Mouse (Mus musculus): ENCODE measurements around the gene Hist1h1e.
"Not testable (repeated sequence)": the region's sequence is repeated elsewhere in the genome, so short reads cannot be mapped to it uniquely, and the experiment has no call there.

The Hist1h1e gene

GRCm38 (mm10) chr13:23591886-23592285 is 30.5 kb downstream of the Hist1h1e start:
- not testable (repeated sequence) for DNase-seq (ENCODE audit: low spot score in 2 of 2)

- no peak for DNase-seq (ENCODE audit: low spot score in 2 of 2)
Observed at GRCm38 (mm10) chr13:23591206-23591605, 31.2 kb downstream of the Hist1h1e start.

- DNase-seq (ENCODE audit: low spot score in 2 of 2) = no peak
Observed at GRCm38 (mm10) chr13:23586940-23587225, 35.5 kb downstream of the Hist1h1e start.

- DNase-seq (ENCODE audit: low spot score in 2 of 2) = no peak
Observed at GRCm38 (mm10) chr13:23586099-23586939, 36.0 kb downstream of the Hist1h1e start.

DNA sequence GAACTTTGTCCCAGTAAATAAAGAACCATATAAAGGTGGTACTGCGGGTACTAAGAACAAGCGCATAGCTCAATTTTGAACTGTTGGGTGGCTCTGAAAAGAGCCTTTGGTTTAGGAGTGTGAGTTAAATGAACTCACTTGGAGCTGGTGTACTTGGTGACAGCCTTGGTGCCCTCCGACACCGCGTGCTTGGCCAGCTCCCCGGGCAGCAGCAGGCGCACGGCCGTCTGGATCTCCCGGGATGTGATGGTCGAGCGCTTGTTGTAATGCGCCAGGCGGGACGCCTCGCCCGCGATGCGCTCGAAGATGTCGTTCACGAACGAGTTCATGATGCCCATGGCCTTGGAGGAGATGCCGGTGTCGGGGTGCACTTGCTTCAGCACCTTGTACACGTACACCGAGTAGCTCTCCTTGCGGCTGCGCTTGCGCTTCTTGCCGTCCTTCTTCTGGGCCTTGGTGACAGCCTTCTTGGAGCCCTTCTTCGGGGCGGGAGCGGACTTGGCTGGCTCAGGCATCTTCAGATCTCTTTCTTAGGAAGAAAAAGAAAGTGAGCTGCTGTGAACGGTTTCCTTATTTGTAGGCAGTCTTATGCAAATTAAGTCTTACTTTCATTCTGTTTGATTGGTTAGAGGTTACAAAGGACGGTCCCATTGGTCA is 36.8 kb downstream of the Hist1h1e start:
- DNase-seq (ENCODE audit: low spot score in 2 of 2) = peak; percentile 69 to 89

GRCm38 (mm10) chr13:23585029-23585441 is 37.3 kb downstream of the Hist1h1e start:
- peak; percentile 71 to 81 for DNase-seq (ENCODE audit: low spot score in 2 of 2)

- no peak for DNase-seq (ENCODE audit: low spot score in 2 of 2)
Observed at GRCm38 (mm10) chr13:23584331-23584730, 38.0 kb downstream of the Hist1h1e start.

DNA sequence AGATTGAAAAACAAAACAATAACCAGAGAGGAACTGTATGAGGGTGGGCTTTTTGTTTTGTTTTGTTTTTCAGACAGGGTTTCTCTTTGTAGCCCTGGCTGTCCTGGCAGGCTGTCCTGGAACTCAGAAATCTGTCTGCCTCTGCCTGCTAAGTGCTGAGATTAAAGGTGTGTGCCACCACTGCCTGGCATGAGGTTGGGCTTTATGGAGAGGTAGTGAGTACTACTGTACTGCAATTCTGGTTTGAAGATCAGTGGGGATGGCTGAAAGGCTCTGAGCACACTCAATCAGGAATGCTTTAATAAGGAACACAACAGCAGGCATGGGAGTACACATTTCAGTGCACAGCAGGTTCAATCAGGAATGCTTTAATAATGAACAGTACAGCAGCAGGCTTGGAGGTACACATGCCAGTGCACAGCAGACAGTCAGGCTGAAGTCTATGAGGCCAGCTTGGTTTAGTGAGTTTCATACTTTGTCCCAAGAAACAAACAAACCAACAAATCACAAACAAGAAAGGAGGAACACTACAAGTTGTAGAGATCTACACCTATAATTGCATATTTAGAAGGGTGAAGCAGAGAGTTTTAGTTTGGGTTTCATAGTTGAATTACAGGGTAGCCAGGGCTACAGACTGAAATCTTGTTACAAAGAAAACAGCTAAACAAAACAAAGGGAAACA is 38.8 kb downstream of the Hist1h1e start:
- DNase-seq (ENCODE audit: low spot score in 2 of 2) = no peak

GRCm38 (mm10) chr13:23582219-23583056 is 39.9 kb downstream of the Hist1h1e start:
- no peak for DNase-seq (ENCODE audit: low spot score in 2 of 2)

- peak; percentile 99 to 100 for DNase-seq (ENCODE audit: low spot score in 2 of 2)
Observed at GRCm38 (mm10) chr13:23581408-23582218, 40.7 kb downstream of the Hist1h1e start, which contains the start of gene Hist1h4d. Hist1h4d (plus strand) TSS chr13:23581598.

- no peak for DNase-seq (ENCODE audit: low spot score in 2 of 2)
Observed at GRCm38 (mm10) chr13:23577835-23578234, 44.5 kb downstream of the Hist1h1e start.

GRCm38 (mm10) chr13:23576906-23577639 is 45.3 kb downstream of the Hist1h1e start:
- no peak for DNase-seq (ENCODE audit: low spot score in 2 of 2)

GRCm38 (mm10) chr13:23576351-23576881 is 45.9 kb downstream of the Hist1h1e start:
- DNase-seq (ENCODE audit: low spot score in 2 of 2) = no peak

DNA sequence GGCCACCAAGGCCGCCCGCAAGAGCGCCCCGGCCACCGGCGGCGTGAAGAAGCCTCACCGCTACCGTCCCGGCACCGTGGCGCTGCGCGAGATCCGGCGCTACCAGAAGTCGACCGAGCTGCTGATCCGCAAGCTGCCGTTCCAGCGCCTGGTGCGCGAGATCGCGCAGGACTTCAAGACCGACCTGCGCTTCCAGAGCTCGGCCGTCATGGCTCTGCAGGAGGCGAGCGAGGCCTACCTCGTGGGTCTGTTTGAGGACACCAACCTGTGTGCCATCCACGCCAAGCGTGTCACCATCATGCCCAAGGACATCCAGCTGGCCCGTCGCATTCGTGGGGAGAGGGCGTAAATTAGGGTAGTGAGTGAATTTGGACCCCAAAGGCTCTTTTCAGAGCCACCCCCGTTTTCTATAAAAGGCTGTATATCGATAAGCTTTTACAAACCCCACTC is 46.5 kb downstream of the Hist1h1e start:
- DNase-seq (ENCODE audit: low spot score in 2 of 2) = peak in 1 of 2 experiments; percentile 35

DNA sequence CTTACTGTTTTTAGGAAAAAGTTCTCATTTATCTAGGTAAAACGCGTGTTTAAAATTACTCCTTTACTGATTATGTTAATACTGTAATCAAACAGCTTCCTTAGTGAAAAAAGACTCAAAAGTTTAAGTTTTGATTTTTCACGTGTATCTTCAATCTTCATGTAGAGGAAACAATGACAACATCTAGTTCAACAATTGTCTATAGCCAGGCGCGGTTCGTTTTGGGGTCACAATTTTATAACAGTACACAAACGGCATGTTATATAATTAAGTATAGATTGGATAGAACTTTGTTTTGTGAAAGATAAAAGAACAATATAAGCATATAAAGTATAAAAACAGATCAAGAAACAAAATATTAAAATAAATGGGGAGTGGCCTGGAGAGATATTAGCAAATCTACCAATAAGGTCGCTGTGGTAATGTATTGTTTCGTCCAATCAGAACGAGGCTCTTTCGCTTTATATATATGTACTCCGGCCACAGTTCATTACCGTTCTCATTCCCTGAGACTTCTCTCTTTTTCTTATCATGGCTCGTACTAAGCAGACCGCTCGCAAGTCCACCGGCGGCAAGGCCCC is 47.0 kb downstream of the Hist1h1e start, which contains the start of gene Hist1h3d:
Gene Hist1h3d, plus strand, starts transcription at position 493 of the 581 bp plus-strand sequence.
- DNase-seq (ENCODE audit: low spot score in 2 of 2) = peak; percentile 65 to 87

DNA sequence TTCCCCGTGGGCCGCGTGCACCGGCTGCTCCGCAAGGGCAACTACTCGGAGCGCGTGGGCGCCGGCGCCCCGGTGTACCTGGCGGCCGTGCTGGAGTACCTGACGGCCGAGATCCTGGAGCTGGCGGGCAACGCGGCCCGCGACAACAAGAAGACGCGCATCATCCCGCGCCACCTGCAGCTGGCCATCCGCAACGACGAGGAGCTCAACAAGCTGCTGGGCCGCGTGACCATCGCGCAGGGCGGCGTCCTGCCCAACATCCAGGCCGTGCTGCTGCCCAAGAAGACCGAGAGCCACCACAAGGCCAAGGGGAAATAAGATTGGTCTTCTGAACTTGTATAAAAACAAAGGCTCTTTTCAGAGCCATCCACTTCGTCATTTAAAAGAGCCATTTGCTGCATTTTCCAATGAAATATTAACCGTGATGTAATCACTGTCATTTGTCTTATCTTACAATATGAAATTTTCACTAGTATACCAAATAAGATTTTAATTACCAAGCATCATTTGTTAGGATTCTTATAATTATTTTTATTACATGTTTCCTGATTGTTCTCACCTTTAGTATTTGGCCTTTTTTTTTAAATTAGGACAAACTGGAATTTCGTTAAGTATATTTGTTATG is 47.7 kb downstream of the Hist1h1e start:
- DNase-seq (ENCODE audit: low spot score in 2 of 2) = not testable (repeated sequence)

GRCm38 (mm10) chr13:23573898-23574524 is 48.3 kb downstream of the Hist1h1e start, which contains the start of the genes Hist1h2bf and Hist1h2ad:
Hist1h2bf (minus strand) TSS chr13:23574196.
Hist1h2ad (plus strand) TSS chr13:23574381.
- DNase-seq (ENCODE audit: low spot score in 2 of 2) = peak; percentile 88 to 98
